Mouse (Mus musculus) embryonic facial prominence, embryonic 10.5 days (tissue): ENCODE measurements around the gene Bckdhb. TPM values are rescaled to one million over a fixed set of nuclear protein-coding genes. Genes with fewer than 3 reads are reported as not detected.
"Not testable (repeated sequence)": the region's sequence is repeated elsewhere in the genome, so short reads cannot be mapped to it uniquely, and the experiment has no call there.

Experiments
- DNase-seq: peaks from one replicate; pipeline ENCODE4 v3.0.0-alpha.2; 2017; ENCODE audit warnings: low spot score
- H3K27ac ChIP-seq: fragments of 300-500 bp; sonication (generic); replicated peaks from 2 replicates; pipeline ENCODE4 v1.5.1; 2016; ENCODE audit warnings: mild to moderate bottlenecking
- H3K27me3 ChIP-seq: fragments of 300-500 bp; sonication (generic); replicated peaks from 2 replicates; pipeline ENCODE4 v1.6.1; 2016; ENCODE audit warnings: low read depth, mild to moderate bottlenecking; ENCODE audit not compliant: poor library complexity, severe bottlenecking
- H3K36me3 ChIP-seq: fragments of 300-500 bp; sonication (generic); replicated peaks from 2 replicates; pipeline ENCODE4 v1.6.1; 2016; ENCODE audit warnings: mild to moderate bottlenecking, moderate library complexity
- H3K4me1 ChIP-seq: fragments of 300-500 bp; sonication (generic); 2 replicates; pipeline ENCODE4 v1.6.1; 2016
- H3K4me3 ChIP-seq: fragments of 300-500 bp; sonication (generic); 2 replicates; pipeline ENCODE4 v1.5.1; 2016; ENCODE audit warnings: mild to moderate bottlenecking, moderate library complexity
- H3K9me3 ChIP-seq: fragments of 300-500 bp; sonication (generic); 2 replicates; pipeline ENCODE4 v1.6.1; 2016; ENCODE audit warnings: mild to moderate bottlenecking
- WGBS: fragments of 180-500 bp; shearing (Covaris S2); methylation state at CpG from one replicate; pipeline ENCODE4 v1.1.7; 2016; 5-methylcytosine and 5-hydroxymethylcytosine counted together
- polyA plus RNA-seq: library from polyadenylated mRNA; unstranded; fragments of >200 nt; fragmentation: Nextera tagmentation; extraction: Ambion mirVana; gene quantifications from 2 replicates; pipeline ENCODE4 v1.2.1, GENCODE M21; 2016

Gene Bckdhb
- polyA plus RNA-seq, 1 experiment from 2014 or later: 64.9 TPM

DNA sequence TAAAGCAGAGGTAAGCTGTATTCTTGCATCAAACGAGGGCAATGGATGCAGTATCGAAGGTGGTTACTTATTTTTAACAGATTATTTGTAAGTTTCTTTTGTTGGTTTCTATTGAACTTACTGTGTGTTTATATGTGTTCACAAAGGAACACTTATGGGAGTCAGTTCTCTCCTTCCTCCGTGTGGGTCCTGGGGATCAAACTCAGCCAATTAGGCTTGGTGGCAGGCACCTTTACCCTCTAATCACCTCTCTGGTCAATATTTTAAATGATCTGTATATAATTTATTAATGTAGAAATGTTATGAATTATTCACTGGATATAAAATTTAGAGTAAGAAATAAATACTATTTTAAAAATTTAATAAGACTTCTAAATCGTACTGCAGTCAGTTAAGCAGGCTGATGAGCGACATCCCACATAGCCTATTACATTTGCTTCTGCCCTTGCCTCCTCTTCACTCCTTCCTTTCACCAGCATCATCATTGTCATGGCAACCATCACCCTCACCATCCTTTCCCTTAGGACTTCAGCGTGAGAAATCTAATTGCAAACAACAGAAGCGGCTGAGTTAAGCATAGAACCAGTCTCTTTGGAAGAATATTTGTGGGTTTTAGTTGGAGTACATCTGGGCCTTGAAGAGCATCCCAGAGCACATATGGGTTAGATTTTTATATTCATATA lies 130.3 kb downstream of the Bckdhb start:
- H3K9me3 ChIP-seq: no peaks in the 10 kb centered on the region
- peaks cover 13% of the 10 kb centered on the region for H3K4me1 ChIP-seq
- H3K27ac ChIP-seq: no peak overlapping the region
- H3K36me3 ChIP-seq: no peaks in the 10 kb centered on the region
- no peak for DNase-seq
- no peak overlapping the region for H3K4me3 ChIP-seq
- H3K27me3 ChIP-seq: no peaks in the 10 kb centered on the region
- WGBS: 85% methylated on average over 7 of the region's 7 CpGs

DNA sequence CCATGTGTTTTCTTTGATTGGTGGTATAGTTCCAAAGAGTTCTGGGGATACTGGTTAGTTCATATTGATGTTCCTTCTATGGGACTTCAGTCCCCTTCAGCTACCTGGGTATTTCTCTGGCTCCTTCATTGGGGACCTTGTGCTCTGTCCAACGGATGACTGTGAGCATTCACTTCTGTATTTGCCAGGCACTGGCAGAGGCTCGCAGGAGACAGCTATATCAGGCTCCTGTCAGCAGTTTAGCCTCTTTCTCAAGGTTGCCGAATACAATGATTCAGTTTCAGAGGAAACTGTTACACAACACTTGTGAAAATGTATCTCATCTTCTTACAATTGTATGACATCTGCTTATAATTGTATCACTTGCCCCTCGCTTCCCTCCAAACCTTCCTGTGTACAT lies 135.8 kb downstream of the Bckdhb start:
- H3K27me3 ChIP-seq, H3K27ac ChIP-seq, H3K4me1 ChIP-seq, H3K4me3 ChIP-seq, DNase-seq, H3K9me3 ChIP-seq, H3K36me3 ChIP-seq: not testable (repeated sequence)
- 84% methylated on average over 4 of the region's 4 CpGs for WGBS

DNA sequence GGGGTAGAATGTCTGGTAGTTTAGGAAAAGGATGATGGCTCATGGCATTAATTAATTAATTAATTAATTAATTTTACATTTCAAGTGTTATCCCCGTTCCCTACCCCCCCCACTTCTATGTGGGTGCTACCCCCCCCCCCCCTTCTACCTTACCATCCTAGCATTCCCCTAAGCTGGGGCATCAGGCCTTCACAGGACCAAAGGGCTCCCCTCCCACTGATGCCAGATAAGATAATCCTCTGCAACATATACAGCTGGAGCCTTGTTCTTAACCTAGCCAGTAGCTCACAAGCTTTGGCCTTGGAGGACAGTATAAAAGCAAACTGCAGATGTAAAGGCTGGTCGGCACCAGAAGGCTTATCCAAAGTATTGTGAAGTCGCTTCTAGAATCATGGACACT lies 138.7 kb downstream of the Bckdhb start:
- H3K4me3 ChIP-seq: no peak overlapping the region

DNA sequence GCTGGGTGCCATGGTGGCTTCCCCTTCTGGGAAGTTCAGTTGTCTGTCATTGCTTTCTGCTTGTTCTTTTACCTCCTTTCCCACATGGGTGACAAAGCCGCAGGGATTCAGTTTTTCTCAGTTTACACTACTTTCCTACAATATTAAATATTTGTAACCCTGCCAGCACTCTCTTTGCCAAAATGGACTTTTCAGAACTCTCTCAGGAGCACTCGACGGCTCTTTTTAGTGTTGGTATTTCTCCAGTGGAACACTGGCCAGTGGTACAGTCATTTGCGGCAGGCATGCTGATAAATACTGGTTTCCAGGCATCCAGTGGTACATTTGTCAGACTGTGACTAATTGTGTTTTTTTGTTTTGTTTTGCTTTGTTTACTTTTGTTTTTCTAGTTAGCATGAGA lies 139.2 kb downstream of the Bckdhb start:
- Histone ChIP-seq H3K4me1 (peaks cover 6% of the 10 kb centered on the region; the same call in 1 of the 2 replicates), H3K4me3 (no peak overlapping the region), H3K27me3 (no peaks in the 10 kb centered on the region), H3K9me3 (no peaks in the 10 kb centered on the region), H3K27ac (no peak overlapping the region), H3K36me3 (no peaks in the 10 kb centered on the region)
- 93% methylated on average over 4 of the region's 4 CpGs for WGBS
- DNase-seq: no peak

More for the DNA sequence above, 138.7 kb downstream of the Bckdhb start:
- H3K27ac ChIP-seq: no peak overlapping the region
- H3K4me1 ChIP-seq: peaks cover 6% of the 10 kb centered on the region; the same call in 1 of the 2 replicates
- WGBS: 95% methylated on average over 3 of the region's 3 CpGs
- H3K27me3 ChIP-seq: no peaks in the 10 kb centered on the region
- no peak for DNase-seq
- H3K9me3 ChIP-seq: no peaks in the 10 kb centered on the region
- H3K36me3 ChIP-seq: no peaks in the 10 kb centered on the region

DNA sequence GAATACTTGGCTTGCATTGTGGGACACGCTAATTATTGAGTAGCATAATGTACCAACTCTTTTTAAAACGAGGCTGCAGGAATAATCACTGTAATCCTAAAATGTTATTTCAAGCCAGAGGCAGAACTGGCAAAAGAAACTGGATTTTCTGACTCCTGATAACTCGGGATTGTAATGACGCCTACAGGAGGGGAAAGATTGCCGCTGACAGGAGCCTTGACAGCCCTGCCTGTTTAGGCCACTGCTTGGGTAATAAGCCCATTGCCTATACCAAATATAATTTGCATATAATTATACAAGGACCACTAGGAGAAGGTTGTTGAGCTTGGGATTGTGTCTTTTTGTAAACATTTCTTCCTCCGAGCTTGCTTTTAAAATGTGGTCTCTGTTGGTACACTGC lies 145.3 kb downstream of the Bckdhb start:
- no peak overlapping the region for H3K27ac ChIP-seq
- H3K4me1 ChIP-seq: peaks cover 22% of the 10 kb centered on the region
- no peak overlapping the region for H3K4me3 ChIP-seq
- WGBS: 83% methylated on average over 6 of the region's 6 CpGs
- H3K27me3 ChIP-seq: no peaks in the 10 kb centered on the region
- no peaks in the 10 kb centered on the region for H3K9me3 ChIP-seq
- DNase-seq: no peak
- H3K36me3 ChIP-seq: no peaks in the 10 kb centered on the region

- Histone ChIP-seq H3K27ac (no peak overlapping the region), H3K27me3 (no peaks in the 10 kb centered on the region), H3K36me3 (no peaks in the 10 kb centered on the region), H3K9me3 (no peaks in the 10 kb centered on the region), H3K4me3 (no peak overlapping the region), H3K4me1 (peaks cover 18% of the 10 kb centered on the region)
- no peak for DNase-seq
- WGBS: 86% methylated on average over 5 of the region's 5 CpGs
Measured at GRCm38 (mm10) chr9:84070740-84071139, 145.8 kb downstream of the Bckdhb start.

- Histone ChIP-seq H3K9me3 (no peaks in the 10 kb centered on the region), H3K4me3 (no peak overlapping the region), H3K36me3 (no peaks in the 10 kb centered on the region), H3K27ac (no peak overlapping the region), H3K4me1 (peaks cover 18% of the 10 kb centered on the region), H3K27me3 (no peaks in the 10 kb centered on the region)
- peak; percentile 43 for DNase-seq
- WGBS: 42% methylated on average over 6 of the region's 6 CpGs
Measured at GRCm38 (mm10) chr9:84072534-84072933, 147.6 kb downstream of the Bckdhb start.

- Histone ChIP-seq H3K36me3 (no peaks in the 10 kb centered on the region), H3K4me1 (peaks cover 18% of the 10 kb centered on the region), H3K27ac (no peak overlapping the region), H3K27me3 (no peaks in the 10 kb centered on the region), H3K4me3 (no peak overlapping the region), H3K9me3 (no peaks in the 10 kb centered on the region)
- DNase-seq: peak; percentile 19
- 46% methylated on average over 9 of the region's 9 CpGs for WGBS
Measured at GRCm38 (mm10) chr9:84073237-84073636, 148.3 kb downstream of the Bckdhb start.

GRCm38 (mm10) chr9:84083551-84083950 lies 158.6 kb downstream of the Bckdhb start:
- H3K27ac ChIP-seq: no peak overlapping the region
- WGBS: 90% methylated on average over 4 of the region's 4 CpGs

GRCm38 (mm10) chr9:84084686-84085085 lies 159.7 kb downstream of the Bckdhb start:
- WGBS: 89% methylated on average over 5 of the region's 5 CpGs
- Histone ChIP-seq H3K36me3 (no peaks in the 10 kb centered on the region), H3K27me3 (no peaks in the 10 kb centered on the region), H3K9me3 (no peaks in the 10 kb centered on the region), H3K4me1 (no peaks in the 10 kb centered on the region), H3K27ac (no peak overlapping the region), H3K4me3 (no peak overlapping the region)
- DNase-seq: no peak

More at GRCm38 (mm10) chr9:84083551-84083950, 158.6 kb downstream of the Bckdhb start:
- H3K27me3 ChIP-seq: no peaks in the 10 kb centered on the region
- no peak for DNase-seq
- H3K4me3 ChIP-seq: no peak overlapping the region
- no peaks in the 10 kb centered on the region for H3K9me3 ChIP-seq
- H3K36me3 ChIP-seq: no peaks in the 10 kb centered on the region
- H3K4me1 ChIP-seq: no peaks in the 10 kb centered on the region

- Histone ChIP-seq H3K27ac (no peak overlapping the region), H3K27me3 (no peaks in the 10 kb centered on the region), H3K4me1 (peaks cover 5% of the 10 kb centered on the region), H3K4me3 (no peak overlapping the region), H3K9me3 (no peaks in the 10 kb centered on the region), H3K36me3 (no peaks in the 10 kb centered on the region)
- WGBS: 65% methylated on average over 9 of the region's 9 CpGs
- no peak for DNase-seq
Measured at GRCm38 (mm10) chr9:84090316-84091063, 165.5 kb downstream of the Bckdhb start.

GRCm38 (mm10) chr9:84092994-84093393 lies 168.0 kb downstream of the Bckdhb start:
- no peaks in the 10 kb centered on the region for H3K9me3 ChIP-seq

DNA sequence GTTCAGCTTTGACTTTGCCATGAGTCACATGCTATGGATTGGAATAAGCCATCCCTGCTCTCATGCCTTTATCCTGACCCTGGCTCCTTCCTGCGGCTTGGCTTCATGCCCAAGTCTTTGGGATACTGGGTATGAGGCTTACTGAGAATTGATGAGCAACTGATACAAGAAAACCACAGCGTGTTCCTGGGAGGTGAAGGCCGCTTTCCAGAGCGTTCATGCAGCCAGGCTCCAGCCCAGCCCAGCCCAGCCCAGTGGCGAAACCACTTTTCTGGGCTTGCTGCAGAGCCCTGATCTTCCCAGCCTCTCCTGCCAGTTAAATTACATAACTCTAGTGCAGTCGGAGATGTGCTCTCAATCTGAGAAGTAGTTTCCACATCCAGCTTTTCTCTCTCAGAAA lies 169.2 kb downstream of the Bckdhb start:
- Histone ChIP-seq H3K36me3 (no peaks in the 10 kb centered on the region), H3K27me3 (no peaks in the 10 kb centered on the region), H3K4me1 (peaks cover 5% of the 10 kb centered on the region), H3K27ac (no peak overlapping the region), H3K4me3 (no peak overlapping the region), H3K9me3 (no peaks in the 10 kb centered on the region)
- no peak for DNase-seq
- WGBS: 89% methylated on average over 6 of the region's 6 CpGs

More at GRCm38 (mm10) chr9:84092994-84093393, 168.0 kb downstream of the Bckdhb start:
- Histone ChIP-seq H3K27me3 (no peaks in the 10 kb centered on the region), H3K36me3 (no peaks in the 10 kb centered on the region), H3K4me1 (peaks cover 5% of the 10 kb centered on the region), H3K27ac (no peak overlapping the region), H3K4me3 (no peak overlapping the region)
- 93% methylated on average over 8 of the region's 8 CpGs for WGBS
- DNase-seq: no peak
